Mouse (Mus musculus): Measurements from ENCODE around the gene Gm17387.

Gm17387 gene

GRCm38 (mm10) chr7:141048226-141049218 is 19.6 kb downstream of the Gm17387 start:
- DNase-seq, result peak; percentile 90

GRCm38 (mm10) chr7:141049326-141049725 is 20.4 kb downstream of the Gm17387 start:
- no peak for DNase-seq

GRCm38 (mm10) chr7:141051060-141051685 is 22.2 kb downstream of the Gm17387 start:
- no peak for DNase-seq

DNA sequence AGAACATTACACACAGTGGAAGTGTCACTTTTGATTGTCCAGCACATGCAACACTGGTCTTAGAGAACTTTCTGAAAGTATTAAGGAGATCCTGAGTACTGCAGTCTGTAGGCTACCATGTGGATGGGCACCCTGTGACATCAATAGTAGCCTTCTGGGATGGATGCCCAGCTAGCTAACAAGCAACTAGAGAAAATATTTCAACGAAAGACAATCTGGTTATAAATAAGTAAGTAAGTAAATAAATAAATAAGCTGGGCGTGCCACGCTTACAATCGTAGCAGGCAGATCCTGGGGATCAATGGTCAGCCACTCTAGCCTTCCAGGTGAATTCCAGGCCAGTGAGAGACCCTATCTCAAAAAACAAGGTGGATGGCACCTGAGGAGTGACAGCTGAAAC is 23.1 kb downstream of the Gm17387 start:
- DNase-seq, result no peak

GRCm38 (mm10) chr7:141052421-141052820 is 23.5 kb downstream of the Gm17387 start:
- DNase-seq, result no peak

DNA sequence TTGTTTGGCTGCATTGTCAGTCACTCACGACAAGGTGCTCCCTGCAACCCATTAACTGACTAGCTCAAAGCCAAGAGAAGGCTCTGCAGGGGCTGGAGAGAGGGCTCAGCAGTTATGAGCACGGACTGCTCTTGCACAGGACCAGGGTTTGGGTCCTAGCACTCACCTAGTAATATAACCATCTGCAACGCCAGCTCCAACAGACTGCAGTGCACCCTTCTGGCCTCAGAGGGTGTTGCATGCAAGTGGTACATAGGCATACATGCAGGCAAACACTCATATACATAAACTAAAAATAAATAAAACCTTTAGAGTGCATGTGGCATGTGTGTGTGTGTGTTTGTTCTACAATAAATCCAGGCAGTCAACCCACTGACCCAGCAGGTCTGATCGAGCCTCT is 26.9 kb downstream of the Gm17387 start:
- DNase-seq, result no peak

- no peak for DNase-seq
Measured at GRCm38 (mm10) chr7:141056976-141057375, 28.0 kb downstream of the Gm17387 start.

DNA sequence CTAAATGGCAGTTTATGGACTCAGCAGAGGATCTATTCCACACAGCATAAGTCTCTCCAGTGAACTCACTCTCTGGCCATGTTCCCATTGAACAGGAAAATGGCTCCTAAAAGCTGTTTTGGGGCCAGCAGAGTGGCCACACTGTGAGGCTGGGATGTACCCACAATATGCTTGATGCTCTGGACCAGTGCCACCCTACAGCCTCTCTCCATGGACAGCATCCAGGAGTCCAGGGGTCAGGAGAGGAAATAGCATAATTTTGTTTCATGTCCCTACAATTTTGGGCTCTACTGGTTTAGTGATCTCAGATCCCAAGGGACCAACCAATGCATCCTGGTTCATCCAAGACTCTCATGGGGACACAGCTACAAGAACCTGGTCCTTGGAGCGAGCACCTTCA is 28.6 kb downstream of the Gm17387 start:
- DNase-seq, result no peak

DNA sequence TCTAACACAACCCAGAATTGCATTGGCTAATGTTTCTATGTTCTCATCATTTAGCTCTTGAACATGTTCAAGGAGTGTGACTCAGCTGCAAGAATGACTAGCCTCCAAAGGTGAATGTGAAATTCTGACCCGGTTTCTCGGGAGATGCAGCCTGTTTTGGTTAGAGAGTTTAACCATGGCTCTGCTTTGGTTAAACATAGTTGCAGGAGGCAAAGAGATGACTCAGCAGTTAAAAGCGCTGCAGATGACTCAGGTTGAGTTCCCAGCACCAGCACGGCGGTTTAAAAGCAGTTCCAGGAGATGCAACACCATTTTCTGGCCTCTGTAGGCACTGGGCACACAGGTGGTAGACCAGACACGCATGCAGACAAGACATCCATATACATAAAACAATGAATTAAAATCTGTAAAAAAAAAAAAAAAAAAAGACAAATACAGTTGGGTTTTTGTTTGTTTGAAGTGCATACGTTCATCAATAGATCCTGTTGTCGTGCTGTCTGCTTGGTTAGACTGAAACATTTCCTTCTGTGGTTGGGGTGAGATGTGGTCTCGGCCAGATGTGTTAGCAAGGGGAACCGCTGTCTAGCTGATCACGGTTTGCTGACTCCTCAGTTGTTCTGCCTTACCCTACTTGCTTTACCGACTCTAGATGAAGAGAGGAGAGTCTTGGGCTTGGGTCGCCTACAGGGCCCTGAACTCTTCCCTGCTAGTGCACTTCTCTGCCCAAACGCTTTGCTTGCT is 29.8 kb downstream of the Gm17387 start:
- no peak for DNase-seq

DNA sequence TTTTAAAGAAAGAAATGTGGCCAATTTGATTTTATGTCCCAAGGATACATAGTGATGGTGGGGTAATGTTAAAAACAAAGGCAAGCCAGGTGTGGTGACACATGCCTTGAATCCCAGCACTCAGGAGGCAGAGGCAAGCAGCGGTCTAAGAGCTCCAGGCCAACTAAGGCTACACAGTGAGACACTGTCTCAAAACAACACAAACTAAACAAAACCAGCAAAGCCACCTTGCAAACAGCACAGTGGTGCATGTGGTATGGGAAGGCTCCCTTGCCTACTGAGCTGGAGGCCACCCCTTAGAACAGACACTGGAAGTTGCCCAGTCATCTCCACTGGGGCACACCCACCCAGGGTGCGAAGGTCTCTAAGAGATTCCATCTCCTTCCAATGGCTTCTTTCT is 31.0 kb downstream of the Gm17387 start:
- no peak for DNase-seq

- peak; percentile 95 for DNase-seq
Measured at GRCm38 (mm10) chr7:141060426-141061242, 31.7 kb downstream of the Gm17387 start, which contains the start of gene B4galnt4. Gene B4galnt4 (plus strand): TSS chr7:141061104.

DNA sequence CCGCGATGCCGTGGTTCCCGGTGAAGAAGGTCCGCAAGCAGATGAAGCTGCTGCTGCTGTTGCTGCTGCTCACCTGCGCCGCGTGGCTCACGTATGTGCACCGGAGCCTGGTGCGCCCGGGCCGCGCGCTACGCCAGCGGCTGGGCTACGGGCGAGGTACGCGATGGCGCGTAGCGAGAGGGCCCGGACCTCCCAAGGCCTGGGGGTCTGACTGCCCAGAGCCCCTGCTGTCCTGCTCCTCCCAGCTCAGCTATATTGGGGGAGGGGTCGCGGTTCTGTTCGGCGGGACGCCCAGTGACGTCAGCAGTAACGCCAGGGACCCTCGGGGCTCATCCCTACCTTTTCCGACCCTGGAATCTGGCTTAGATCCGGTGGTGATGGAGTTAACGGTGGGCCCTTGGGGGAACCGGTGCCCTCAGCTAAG is 32.4 kb downstream of the Gm17387 start:
- DNase-seq, result no peak

- DNase-seq, result no peak
Measured at GRCm38 (mm10) chr7:141062525-141062924, 33.6 kb downstream of the Gm17387 start.

DNA sequence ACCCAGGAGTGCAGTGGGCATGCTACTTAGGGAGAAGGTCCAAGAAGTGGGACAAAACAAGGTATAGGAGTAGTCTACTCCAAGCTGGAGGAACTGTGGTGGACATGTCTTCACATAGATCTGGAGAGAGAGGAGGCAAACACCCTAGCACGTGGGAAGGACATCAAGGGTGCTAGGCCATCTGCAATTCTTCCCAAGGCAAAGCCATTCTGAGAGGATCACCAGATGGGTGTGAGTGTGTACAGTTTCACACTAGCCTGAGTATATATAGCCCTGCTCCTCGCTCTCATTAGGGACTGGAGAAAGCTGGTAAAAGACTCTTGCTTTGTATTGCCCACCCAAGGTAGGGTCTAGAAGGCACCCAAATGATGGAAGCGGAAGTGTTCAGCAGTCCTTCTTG is 34.4 kb downstream of the Gm17387 start:
- no peak for DNase-seq

GRCm38 (mm10) chr7:141064175-141064574 is 35.2 kb downstream of the Gm17387 start:
- DNase-seq, result no peak

DNA sequence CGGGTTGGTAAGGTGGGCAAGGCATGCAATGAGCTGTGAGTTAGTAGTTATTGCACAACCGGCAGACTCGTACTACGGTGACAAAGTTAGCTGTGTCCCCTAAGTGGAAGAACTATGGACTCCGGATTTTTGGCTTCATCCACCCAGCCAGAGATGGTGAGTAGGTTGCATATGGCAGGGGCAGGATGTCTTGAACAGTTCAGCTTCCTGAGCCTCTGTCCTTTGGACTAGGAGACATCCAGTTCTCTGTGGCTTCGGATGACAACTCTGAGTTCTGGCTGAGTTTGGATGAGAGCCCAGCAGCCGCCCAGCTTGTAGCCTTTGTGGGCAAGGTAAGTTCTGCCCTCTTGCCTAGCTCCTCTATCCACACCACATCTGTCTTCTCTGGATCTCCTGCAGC is 35.6 kb downstream of the Gm17387 start:
- DNase-seq, result no peak

GRCm38 (mm10) chr7:141068351-141068750 is 39.4 kb downstream of the Gm17387 start:
- DNase-seq, result no peak

- DNase-seq, result peak; percentile 81
Measured at GRCm38 (mm10) chr7:141070058-141070862, 41.3 kb downstream of the Gm17387 start.

DNA sequence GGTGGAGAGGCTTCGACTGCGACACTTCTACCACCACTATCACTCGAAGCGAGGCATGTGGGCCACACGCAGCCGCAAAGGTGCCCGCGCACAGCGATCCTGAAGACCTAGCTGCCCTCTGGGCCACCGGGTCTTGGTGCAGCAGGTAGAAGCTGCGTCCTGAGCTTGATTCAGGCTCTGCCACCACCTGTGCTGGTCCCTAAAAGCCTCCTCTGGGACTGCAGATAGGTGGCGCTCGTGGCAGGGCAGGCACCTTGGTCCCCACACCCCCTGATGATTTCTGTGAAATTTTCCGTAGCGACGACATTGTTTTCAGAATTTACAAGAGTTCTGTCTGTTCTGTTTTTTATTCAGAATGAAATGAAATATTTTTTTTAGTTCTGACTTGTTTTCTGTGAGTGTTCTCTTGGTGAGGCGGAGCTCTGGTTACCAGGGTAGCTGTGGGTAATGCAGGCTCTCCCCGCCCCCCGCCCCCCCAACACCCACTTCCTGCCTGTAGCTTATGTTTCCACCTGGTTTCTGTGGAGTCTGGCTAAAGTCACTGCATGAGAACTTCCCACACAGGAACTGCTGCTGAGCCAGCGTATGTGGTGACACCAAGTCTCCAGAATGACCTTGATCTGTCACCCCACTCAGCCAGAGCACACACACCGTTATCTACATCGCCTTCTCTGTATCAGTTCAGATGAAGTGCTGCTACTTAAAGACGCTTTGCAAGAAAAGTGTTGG is 43.2 kb downstream of the Gm17387 start:
- DNase-seq, result peak; percentile 35

- peak; percentile 30 for DNase-seq
Measured at GRCm38 (mm10) chr7:141073782-141074181, 44.9 kb downstream of the Gm17387 start.

GRCm38 (mm10) chr7:141077841-141078240 is 48.9 kb downstream of the Gm17387 start, which contains the start of gene Pkp3:
Gene Pkp3 (plus strand): TSS chr7:141078218.
- no peak for DNase-seq
